Mouse (Mus musculus): Measurements from ENCODE around the gene Il6st.
A peak's percentile ranks its signal among the peaks of the same experiment; 100 is the strongest.

Gene Il6st

DNA sequence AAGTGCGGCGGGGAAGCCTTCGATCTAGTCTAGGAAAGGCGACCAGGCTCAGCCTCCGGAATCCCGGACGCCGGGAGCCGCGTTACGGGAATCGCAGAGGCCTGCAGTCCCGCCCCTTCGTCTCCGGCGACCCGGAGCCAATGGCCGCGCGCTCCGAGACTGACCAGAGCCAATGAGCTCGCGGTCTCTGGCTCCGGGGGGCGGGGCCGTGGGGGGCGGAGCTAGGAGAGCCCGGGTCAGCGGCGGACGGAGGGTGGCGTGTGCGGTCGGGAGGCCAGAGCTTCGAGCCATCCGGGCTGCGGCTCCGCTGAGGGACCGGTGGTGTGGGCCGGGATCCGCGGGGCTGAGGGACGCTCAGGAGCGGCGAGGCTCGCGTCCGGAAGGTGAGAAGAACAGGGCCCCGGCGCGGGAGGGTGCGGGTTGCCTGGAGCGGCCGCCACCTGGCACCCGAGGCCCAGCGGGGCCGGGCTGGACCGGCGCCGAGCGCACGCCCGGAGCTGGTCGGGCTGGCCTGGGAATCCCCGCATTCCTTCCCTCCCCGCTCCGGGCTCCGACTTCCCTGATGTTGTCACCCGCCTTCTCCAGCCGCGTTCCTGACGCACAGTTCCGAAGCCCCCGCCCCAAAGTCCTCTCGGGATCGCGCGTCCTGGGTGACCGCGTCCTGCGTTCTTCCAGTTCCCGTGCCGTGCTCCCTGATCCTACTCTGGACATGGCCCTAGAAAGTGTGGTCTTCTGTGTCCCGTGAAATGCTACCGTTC is at the start of gene Il6st:
Il6st (plus strand) TSS at position 203 of the 758 bp plus-strand sequence.
- DNase-seq: peak; percentile 94

DNA sequence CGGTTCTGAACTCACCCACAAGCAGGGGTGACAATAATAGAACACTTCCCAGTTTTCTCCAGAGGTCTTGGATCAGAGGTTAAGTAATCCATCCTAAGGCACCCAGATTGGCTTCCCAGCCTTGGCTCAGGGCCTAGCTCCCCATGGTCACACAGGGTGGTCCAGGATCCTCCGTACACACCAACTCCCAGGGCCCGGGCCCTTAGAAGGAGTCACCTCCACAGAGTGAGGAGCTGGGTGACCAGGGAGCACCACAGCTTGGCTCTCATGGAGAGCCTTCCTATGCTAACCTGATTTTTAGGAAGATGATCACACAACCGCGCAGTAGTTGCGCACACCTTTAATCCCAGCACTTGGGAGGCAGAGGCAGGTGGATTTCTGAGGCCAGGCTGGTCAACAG is 48.0 kb upstream of the Il6st start:
- DNase-seq: no peak

DNA sequence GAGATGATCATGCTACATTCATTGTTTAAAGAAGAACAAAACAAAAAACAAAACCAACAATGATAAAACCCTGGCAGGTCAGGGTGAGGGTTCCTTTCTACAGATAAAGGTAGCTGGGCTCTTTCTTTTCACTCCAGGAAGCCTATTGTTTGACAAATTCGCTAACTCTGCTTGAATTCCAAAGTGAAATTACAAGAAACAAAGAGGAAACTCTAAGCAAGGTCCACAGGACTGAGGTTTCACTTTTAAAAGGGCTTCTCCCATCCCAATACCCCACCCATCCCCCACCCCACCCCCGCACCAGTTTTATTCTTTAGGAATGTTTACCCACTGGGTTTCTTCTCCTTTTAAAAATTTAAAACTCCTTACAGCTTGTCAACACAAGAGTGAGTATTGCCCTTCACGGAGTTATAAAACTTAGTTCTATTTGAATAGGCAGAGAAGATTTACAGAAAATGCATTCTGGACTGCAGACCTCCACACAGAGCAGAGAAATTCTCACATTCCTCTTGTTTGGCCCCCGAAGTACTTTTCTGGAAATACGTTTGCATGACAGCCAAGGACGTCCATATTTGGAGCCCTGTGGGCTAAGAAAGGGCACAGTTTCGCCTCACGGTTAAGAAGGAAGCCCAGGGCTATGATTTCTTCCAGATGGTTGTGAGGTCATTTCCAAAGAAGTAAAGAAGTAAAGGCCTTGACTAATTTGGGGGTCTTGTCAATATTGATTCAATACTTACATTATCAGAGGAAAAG is 47.3 kb upstream of the Il6st start:
- DNase-seq: no peak

DNA sequence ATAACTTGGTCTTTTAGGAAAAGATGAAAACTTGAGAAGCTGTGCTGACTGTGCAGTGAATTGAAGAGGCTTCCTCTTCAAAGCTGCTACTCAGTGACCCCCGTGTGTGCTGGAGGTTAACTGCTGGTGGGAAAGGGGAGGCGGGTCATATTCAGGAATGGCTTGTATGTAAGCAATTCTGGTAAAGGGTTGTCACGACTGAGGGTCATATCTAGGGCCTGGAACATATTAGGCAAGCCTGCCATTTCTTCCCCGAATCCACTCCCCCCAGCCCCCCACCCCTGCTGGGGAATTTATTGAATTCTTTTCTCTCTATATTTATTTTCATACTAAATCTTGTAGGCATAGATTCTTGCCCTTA is 46.7 kb upstream of the Il6st start:
- no peak for DNase-seq

DNA sequence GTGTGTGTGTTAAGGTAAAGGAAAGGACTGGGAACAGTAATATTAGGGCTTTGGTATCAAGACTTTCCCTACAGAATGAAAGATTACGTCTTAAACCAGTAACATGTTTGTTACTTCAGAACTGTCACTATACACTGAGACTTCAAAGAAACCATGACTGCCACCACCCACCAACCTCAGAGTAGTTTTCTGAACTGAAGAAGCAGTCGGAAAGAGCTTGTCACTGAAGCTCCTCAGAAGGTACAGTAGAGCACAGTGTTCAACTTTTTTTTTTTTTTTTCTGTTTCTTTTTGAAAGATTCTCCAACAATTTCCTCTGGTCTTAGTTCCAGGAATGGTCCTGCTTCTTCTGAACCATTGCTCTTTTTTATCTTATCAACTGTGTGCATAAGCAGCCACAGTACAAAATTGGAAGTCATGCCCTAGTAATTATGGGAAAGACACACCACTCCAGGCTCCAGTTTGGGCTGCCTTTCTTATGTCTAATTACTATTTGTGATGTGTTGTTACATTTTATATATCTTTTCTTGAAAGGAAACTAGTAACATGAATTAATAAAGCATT is 45.9 kb upstream of the Il6st start:
- DNase-seq: no peak

DNA sequence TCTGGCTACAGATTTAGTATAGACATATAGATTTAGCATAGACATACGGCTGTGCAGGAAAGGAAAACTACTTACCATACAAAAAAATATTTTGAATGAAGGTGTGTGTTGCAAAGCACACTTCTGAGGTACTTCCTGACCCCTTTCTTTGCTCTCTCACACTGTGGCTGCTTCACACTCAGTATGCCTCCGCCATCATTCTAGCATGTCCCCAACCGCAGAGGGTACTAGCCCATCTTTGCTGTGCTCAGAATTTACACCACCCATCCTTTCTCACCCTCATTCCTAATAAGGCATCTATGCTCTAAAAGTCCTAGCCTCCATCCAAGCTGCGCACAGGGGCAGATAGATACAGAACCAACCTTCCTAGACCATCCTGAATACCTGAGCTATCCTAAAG is 45.3 kb upstream of the Il6st start:
- no peak for DNase-seq

DNA sequence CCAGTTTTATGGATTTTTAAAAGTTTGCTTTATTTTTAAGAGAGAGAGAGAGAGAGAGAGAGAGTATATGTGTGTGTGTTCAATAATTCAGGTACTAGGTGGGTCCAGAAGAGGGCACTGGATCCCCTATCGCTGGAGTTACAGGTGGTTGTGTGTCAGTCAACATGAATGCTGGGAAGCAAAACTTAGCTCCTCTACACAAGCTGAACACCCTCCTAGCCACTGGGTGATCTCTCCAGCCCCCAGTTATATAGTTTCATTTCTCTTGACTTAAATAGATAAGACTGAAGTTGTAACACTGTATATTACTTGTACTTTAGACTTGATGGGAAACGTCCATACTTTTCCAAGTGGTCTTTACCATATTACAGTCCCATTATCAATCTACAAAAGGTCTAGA is 39.7 kb upstream of the Il6st start:
- peak; percentile 34 for DNase-seq

DNA sequence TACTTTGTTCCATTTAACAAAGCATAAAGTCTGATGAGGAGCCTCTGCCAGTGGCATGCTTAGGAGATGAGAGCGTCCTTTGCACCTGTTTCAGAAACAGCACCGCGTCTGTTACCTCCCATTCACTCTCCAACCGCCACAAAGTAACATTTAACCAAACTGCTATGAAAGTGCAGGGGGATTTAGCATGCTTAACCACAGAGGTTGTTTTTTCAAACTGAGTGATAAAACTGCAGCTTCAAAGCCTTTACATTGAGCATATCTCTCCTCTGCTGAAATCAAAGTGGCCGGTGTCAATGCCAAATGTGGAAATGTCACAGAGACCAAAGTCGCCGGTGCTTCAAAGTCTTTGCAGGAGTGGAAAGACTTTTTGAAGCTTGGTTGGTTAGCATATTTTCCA is 39.2 kb upstream of the Il6st start:
- DNase-seq: no peak

DNA sequence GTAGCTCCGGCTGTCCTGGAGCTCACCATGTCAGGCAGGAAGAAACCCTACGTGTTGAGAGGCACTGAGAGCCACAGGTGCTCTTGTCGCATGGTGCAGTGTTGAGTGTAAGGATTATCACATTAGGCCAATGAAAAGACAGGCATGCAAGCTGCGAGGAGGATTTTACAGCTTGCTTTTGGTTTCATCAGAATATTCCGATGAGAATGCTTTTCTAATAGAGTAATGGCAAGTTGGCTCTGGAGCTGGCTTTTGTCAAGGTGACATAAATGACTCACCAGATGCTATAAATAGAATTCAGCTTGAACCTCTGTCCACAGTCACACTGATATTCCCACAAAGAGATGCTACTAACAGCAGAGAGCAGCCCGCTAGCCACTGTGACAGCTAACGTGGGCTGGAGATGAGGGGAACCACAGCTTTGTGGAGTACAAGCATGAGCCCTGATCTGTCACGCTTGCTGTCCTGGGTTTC is 38.7 kb upstream of the Il6st start:
- DNase-seq: no peak

DNA sequence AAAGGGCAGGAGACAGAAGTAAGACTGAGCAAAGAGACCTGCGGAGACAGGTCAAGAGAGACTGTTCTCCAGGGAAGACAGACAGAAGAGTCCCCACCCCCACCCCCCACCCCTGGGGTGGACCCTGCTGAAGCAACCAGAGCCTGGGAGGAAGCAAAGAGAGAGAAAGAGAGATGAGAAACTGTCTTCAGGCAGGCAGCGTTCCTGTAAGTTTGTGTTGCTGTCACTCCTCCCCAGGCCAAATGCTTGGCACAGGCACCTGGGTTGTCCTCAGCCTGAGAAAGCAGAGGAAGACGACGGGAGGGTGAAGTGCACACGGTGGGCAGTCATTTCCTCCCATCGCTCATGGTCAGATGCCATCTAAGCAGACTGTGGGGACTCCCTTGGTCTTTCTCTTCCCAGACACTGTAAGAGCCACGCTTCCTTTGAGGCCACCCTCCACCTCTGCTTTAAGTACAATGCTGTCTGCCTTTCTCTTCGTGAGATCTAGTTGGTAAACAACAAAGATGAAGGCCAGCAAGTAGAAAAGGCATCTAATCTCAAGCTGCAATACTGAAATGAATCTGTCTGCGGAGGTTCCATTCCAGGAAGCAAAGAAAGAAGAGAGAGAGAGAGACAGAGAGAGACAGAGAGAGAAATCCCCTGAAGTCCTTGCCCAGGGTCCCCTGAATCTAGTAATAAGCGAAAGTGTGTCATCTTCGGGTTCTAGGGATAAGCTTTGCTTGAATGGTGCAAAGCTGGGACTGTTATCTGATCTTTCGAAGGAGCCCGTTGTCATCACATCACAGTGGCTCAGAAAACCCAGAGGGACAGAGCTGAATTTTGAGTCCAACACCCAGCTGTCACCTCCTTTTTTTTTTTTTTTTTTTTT is 37.4 kb upstream of the Il6st start:
- DNase-seq: no peak

DNA sequence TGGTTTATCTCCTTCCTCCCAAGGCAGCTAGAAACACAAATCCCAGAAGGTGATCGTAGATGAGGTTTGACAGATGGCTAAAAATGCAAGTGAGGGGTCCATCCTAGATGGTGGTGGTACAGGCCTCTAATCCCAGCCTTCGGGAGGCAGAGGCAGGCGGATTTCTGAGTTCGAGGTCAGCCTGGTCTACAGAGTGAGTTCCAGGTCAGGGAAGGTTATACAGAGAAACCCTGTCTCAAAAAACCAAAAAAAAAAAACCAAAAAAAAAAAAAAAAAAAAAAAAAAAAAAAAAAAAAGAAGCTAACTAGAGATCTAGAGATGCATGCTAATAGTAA is 36.8 kb upstream of the Il6st start:
- peak in 1 of 2 experiments; percentile 14 for DNase-seq

DNA sequence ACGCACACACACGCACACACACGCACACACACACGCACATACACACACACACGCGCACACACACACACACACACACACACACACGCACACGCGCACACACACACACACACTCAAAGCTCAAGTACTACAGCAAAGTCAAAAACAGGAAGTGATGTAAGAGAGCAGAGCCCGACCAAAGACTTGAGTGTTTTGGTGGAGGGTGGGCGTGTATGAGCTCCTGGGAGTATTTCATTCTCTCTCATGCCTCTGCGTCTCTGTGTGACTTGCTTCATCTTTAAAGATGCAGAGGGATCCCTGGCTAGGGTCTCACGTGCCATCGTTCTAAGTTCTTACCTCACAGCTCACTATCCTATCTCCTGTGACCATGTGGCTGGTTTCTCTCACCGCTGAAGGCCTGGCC is 36.3 kb upstream of the Il6st start:
- DNase-seq: peak; percentile 66 to 67

DNA sequence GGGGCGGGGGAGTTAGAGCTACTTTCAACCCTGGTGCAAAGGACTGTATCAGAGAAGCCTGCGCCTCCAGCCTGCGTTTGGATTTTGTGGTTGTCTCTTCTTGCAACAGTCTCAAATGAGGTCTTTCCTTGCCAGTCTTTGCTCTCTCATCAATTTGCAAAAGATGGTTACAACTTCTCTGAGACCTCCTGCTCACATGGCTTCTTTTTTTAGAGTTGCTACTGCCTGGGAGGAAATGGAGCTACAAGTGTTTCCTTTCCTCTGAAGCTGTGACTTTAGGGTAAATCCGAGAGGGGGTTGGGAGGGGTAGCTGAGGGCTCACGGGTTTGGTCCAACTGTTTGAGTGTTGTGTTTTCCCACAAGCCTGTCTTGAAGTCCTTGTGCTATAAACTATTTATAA is 30.6 kb upstream of the Il6st start:
- peak; percentile 27 to 30 for DNase-seq

DNA sequence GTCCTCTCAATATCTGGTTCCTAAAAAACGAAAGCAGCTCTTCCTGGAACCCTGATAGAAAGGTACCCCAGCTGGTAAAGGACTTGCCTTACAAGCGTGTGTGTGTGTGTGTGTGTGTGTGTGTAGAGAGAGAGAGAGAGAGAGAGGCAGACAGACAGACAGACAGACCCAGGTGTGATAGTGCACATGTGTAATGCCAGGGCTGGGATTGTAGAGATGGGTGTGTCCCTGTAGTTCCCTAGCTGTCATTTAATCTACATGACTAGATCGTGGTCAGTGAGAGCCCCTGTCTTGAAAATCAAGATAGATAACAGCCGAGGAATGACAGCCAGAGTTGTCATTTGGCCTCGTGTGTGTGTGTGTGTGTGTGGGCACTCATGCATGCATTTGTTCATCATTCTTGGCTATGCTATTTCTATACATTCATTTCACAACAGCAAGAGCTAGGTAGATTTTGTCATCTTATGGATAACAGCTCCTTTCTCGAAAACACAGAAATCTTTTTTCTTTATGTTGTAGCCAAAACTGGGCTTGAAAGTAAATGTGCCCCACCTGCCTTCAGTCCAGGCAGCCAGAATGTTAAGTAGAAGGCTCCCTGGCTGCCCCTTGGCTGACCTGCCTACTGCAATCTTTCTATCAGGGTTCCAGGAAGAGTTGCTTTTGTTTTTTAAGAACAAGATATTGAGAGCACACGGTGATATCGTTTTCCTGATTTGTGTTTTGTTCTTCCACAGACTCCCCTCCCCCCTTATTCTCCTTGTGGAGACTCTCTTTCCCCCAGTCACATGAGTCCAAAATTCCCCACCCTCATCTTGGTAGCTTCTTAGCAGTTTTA is 28.4 kb upstream of the Il6st start:
- no peak for DNase-seq

DNA sequence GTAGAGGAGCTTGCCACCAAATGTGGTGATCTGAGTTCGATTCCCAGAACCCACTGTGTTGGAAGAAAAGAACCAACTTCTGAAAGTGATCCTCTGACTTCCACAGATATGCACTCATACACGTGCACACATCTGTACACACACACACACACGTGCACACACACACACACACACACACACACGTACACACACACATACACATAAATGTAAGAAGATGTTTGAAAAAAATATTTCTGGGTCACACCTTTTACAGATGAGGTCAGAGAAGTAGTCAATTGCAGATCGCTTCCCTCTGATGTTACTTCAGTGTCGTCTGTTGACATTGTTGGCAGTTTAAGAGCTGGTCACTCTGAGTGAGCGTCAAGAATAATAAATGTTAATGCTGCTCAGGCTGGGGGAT is 27.6 kb upstream of the Il6st start:
- no peak for DNase-seq

DNA sequence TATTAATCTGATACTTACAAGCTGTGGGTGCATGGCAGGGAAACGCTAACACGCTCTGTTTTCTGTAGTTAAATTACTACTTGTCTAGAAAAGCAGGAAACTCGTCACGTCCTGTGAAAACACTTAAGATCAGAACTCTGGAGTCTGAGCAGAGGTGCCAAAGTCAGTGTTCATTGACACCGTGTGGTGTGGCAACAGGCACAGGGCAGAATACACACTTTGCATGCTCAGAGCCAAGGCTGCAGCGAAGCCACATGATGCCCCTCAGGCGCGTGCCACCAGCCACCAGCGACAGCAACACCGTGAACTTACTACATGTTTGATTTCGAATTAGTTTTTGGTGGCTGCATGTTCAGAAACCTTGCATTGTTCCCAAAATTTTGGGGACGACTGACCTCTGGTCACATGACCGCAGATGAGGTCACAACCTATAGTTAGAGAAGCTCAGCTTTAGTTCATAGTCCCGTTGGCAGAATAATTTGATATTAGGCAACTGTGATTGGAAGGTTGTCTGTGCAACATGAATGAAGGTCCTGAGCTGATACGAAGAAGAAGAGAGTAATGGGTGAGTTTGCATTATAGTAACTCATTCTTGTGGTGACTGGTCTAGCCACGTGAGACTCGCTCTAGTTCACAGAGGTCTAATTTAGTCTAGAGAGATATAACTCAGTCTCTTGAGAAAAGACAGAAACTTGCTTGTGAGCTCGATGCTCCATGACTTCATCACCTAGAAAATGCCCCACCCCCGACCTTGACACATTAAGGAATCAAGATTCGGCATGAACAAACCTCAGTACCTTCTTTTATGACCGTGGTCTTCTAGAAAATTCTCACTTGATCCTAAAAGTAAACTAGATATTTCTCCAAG is 25.6 kb upstream of the Il6st start:
- DNase-seq: peak; percentile 73 to 74

DNA sequence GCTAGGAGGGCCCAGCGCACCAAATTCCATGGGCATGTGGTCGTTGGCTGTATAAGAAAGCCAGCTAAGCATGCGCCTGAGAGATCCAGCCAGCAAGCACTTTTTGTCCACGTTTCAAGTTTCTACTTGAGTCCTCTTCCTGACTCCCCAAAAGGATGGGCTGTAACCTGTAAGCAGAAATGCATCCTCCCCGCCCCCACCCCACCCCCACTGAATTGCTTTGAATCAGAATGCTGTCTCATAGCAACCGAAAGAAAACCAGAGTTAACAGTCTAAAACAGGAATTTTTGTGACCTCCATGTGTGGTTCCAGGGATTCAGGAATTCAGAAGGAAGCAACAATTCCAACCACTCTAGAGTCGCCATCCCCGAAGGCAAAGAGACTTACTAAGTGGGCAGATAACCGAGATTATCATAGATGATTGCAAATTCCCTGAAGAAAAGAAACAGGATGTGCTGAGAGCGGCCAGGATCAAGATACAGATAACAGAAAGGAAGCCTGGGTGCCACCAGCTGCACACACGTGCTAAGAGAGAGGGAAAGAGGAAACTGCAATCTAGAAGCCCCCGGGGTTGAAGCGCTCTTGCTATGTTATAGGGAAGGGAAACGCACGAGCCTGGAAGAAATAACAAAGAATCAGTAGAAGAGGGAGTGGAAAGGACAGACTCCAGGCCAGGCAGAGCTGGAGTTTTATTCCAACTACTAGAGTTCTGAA is 24.6 kb upstream of the Il6st start:
- peak; percentile 43 to 49 for DNase-seq

DNA sequence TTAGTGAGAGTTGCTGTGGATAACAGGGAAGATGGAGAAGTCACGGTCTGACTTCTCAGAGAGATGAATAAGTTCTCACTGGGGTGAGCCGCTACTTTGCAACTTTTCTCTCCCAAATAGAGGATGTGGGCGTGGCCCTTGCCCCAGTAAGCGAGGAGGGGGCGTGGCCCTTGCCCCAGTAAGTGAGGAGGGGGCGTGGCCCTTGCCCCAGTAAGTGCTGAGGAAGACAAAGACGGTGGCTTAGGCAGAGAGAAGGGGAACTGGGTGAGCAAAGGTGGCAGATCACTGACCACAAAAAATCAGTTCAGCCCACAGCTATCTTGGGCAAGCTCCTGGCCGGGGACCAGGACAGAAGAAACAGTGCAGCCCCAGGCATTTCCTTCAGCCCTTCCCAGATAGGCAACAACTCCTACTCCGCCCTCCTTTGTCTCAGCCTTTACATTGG is 23.9 kb upstream of the Il6st start:
- peak; percentile 78 to 79 for DNase-seq

DNA sequence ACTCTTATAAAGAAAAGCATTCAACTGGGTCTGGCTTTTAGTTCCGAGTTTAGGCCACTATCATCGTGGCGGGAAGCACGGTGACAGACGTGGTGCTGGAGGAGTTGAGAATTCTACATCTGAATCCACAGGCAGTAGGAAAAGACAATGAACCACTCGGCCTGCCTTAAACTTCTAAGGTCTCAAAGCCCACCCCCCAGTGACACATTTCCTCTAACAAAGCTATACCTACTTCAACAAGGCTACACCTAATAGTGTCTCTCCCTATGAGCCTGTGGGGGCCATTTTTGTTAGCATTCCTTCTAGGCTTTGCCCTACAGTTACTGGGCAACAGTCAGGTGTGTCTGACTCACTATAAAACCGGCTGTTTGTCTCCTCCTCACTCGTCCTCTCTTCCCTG is 23.2 kb upstream of the Il6st start:
- no peak for DNase-seq

DNA sequence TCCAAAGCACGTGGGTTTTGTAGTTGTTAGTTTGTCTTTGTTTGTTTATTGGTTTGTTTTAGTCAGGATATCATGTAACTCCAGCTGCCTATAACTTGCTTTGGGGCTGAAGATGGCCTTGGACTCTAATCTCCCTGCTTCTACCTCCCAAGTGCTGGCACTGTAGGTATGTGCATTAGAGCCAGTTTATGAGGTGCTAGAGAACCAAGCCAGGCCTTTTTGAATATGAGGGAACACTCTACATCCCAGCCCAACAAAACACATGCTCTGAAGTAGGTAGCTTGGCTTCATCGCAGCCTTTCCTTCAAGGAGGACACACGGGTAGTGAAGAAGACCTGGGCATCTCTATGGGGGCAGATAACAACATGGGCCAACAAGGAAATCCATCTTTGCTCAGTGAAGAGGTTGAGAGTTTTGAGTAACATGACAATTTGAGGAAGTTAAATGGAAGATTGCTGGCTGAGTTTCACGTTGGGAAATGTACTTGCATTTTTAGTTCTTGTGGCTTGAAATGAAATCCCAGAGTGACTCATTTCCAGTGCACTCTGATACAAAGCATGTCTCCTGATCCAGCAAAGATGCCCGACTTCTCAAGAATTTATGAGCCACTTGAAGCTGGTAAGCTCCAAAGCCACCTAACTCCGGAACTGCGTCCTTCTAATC is 20.9 kb upstream of the Il6st start:
- no peak for DNase-seq
